Mouse (Mus musculus): ENCODE measurements around the gene 2310022B05Rik.

2310022B05Rik gene

DNA sequence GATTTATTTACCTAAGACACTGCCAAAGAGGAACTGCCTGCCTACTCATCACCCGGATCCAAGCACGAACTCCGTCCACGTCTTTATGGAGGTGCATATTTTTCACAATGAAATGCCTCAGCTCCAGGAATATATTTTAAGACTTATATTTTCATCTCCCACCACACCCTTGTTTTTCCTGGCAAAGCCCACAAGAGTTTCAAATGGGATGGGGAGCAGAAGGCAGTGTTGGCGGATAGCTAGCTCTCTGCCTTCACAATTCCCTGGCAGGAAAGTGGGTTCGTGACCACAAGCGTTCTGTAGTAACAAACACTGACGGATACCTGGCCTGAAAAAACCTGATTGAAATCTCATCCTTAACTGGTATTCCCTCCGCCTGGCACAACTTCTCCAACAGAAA, 1.4 kb downstream of the 2310022B05Rik start:
- no peak for DNase-seq (ENCODE audit: low spot score in 2 of 2)

DNA sequence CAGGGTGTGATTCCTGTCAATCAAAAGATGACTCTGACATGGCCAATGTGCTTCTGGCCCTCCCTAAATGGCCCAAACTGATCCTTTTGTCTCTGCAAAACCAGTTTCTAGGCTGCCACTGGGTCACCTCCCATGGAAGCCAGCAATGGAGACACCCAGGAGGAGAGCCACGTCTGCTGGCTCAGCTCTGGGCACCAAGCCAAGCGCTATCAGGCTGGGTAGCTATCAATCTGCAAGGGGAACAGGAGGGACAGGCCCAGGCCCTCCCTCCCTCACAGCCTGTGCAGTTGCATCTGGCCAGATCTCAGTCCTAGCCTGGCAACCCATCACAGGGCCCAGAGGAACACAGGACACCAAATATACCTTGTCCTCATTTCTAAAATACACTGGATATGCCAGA, 4.8 kb downstream of the 2310022B05Rik start:
- DNase-seq (ENCODE audit: low spot score in 2 of 2), result peak in 1 of 2 experiments; percentile 71

DNA sequence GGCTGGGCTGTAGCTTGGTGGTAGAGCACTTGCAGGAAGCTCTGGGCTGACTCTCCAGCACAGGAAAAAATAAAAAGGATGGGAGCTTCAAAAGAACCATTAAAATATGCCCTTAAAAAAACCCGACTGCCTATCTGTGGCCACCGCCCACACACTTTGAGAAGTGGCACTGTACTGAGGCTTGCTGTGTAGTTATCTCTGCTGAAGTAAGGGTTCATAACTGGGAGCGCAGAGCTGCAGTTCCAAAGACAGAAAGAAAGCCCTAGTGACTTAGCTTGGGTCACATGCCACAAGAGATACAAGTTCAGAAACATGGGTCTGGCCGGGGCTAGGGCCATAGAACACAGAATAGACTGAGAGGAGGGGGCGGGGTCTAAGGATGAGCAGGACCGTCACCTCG, 5.2 kb downstream of the 2310022B05Rik start:
- DNase-seq (ENCODE audit: low spot score in 2 of 2), result no peak

DNA sequence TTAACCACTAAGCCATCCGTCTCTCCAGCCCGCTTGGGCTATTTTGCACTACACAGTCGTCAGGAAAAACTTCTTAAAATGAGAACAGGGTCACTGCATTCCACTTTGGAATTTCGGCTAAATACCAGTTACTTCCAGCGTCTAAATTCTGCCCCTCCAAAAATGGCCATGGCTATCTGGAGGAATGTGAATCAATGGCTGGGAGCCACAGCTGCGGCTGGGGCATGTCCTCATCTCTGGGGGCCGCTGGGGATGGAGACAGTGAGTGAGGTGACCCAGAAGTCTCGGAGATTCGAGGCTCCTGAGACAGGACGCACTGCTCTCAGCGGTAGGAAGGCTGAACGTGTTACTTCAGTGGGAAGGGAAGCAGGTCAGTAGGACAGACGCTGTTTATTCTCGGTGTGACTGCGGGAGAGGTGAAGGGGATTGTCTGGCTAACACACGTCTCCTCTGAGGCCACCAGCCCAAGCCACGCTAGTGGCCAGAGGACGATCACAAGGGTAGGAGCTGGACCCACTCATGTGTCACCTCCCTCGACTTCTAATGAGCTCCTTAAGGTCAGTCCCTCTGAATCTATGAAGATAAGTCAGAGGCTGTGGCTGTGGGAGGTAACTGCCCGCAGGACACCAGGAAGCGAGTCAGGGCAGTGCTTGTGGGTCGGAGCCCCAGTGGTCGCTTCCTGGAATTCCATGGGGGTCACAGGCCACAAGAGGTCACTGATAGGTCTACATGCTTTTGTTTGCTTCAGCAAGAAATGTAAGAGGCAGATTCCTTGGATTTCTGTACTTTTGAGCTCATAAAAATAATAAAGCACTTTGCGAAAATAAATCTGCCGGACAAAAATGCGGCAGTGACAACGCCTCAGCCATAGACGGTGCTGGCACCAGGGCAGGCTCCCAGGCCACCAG, 9.3 kb downstream of the 2310022B05Rik start:
- no peak for DNase-seq (ENCODE audit: low spot score in 2 of 2)

DNA sequence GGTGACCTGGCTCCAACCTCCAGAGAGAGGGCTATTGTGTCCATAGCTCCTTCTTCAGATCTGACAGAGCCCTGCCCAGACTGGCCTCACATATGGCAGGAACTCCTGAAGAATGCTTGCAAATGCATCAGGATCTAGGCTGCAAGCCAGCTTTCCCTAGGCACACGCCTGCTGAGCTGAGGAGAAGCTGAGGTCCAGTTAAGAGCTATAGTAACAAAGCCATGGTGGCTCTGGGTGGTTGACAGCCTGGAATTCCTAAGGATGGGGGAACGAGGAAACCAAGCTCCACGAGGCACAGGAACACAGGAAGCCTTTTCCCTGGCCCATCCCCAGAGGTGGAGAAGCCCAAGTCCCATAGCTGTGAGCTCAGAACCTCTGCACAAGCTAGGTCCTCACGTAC, 10.6 kb downstream of the 2310022B05Rik start:
- DNase-seq (ENCODE audit: low spot score in 2 of 2), result no peak

DNA sequence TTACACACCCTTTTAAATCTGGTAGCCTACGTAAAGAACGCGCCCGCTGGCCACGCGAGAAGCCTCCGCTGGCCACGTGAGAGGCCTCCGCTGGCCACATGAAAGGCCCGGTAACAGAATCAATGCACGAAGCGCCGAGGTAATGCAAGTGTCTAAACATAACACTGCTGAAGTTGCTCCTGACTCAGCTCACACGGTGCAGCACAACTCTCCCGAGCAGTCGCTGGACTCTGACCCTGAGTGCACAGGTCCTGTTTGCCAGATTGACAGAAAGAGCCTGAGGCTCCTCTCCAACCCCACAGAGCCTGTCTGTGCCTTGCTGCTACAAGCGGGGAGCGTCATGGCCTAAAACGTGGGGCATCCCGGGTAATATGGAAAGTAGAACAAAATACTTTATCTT, 11.4 kb downstream of the 2310022B05Rik start:
- no peak for DNase-seq (ENCODE audit: low spot score in 2 of 2)

DNA sequence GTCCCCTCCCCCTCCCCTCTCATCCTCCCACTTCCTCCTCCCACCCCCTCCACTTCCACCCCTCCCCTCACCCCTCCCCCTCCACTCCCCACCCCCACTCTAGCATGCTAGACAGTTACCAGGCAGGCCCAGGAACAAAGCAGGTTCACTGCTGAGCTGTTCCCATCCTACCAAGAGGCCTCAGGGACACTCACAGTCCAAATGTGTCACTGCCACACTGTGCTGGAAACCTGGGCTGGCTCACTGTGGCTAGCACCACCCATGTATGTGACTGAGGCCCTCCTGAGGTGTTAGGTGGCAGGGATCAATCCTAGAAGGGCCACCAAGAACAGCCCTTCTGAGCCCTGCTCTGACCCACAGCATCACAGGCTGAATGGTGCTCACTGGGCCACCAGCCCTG, 14.9 kb downstream of the 2310022B05Rik start:
- DNase-seq (ENCODE audit: low spot score in 2 of 2), result no peak

- peak in 1 of 2 experiments; percentile 45 for DNase-seq (ENCODE audit: low spot score in 2 of 2)
These were observed 19.4 kb downstream of the 2310022B05Rik start for GRCm38 (mm10) chr8:124643540-124644339.

GRCm38 (mm10) chr8:124641599-124641998, 21.6 kb downstream of the 2310022B05Rik start:
- DNase-seq (ENCODE audit: low spot score in 2 of 2), result no peak

GRCm38 (mm10) chr8:124635247-124635502, 28.0 kb downstream of the 2310022B05Rik start:
- DNase-seq (ENCODE audit: low spot score in 2 of 2), result no peak

DNA sequence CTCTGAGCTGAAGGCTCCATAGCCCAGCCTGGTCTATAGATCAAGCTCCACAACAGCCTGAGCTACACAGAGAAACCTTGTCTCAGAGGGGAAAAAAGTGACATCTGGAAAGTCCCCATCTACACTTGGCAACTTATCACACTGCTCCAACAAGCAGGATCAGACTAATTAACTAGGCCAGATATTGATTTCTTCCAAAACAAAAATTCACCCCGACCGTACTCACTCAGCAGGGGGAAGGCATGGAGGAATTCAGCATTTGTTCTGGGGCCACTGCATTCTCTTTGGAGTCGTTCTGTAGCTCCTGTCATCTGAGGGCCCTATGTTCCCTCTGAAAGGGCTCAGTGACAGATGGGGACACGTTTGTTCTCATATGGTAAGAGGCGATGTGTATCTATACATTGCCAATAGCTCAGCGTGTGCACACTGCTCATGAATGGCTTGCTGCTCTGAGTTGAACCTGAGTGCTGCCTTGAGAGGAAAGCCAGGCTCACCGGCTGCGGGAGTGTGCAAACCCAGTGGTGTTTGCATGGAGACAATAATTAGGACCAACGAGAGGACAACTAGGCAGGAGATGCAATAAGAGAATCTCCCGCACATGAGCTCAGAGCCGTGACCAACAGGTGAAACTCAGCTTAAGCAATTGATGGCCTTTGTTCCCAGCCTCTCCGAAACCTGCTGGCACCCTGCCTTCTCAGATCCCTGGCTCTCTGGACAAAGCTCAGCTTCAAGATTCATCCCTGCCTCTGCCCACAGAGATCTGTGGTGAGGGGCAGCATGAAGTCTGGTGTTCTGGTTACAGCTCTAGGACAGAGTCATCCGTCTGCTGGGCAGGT, 28.5 kb downstream of the 2310022B05Rik start:
- DNase-seq (ENCODE audit: low spot score in 2 of 2), result no peak

DNA sequence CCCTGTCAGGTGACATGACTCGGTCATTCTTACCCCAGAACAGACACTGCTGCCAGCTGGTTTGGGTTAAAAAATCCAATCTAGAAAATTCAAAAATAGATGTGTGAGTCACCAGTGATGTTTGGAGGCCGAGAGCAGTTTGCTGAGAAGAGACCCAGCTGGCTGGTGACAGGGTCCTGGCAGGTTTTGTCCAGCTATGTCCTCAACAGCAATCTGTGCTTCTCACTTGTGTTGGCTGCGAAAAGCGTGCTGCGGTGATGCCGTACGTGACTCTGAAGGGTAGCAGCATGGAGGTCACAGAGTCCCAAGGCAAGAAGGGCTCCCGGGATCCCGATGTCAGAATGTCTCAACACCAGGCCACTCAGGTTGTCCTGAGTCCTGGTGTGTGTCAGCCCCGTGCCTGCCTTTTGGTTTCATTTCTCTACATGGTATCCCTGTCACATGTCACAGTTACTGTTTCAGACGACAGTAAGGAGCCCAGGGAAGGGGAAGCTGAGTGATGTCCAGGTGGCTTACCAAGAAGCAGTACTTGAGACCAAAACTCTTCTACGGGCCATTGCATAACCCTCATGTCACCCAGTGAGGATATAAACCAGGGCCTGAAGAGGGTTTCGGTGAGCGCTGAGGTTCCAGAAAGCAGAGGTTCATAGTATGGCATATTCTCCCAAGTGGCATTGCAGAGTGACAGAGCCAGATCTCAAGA, 30.0 kb downstream of the 2310022B05Rik start:
- DNase-seq (ENCODE audit: low spot score in 2 of 2), result peak; percentile 70 to 72

DNA sequence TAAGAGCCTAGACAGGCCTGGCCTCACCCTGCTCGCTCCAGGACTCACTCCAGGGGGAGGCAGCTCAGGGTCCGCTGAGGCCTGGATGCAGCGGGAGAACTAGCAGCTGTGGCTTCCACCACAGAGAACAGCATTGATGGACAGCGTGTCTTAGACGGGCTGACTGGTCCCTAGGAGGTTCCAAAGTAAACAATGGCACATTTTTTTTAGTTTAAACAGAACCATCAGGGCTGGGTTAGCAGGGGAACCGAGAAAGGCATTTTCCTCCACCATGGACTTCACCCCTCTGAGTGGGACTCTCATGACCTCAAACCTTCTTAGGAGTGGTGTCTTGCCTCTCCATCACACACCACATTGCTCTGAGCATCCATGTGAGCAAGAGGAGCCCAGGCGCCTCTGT, 31.2 kb downstream of the 2310022B05Rik start:
- no peak for DNase-seq (ENCODE audit: low spot score in 2 of 2)

- DNase-seq (ENCODE audit: low spot score in 2 of 2), result no peak
These were observed 32.3 kb downstream of the 2310022B05Rik start for GRCm38 (mm10) chr8:124630891-124631290.

GRCm38 (mm10) chr8:124630489-124630888, 32.7 kb downstream of the 2310022B05Rik start:
- no peak for DNase-seq (ENCODE audit: low spot score in 2 of 2)

DNA sequence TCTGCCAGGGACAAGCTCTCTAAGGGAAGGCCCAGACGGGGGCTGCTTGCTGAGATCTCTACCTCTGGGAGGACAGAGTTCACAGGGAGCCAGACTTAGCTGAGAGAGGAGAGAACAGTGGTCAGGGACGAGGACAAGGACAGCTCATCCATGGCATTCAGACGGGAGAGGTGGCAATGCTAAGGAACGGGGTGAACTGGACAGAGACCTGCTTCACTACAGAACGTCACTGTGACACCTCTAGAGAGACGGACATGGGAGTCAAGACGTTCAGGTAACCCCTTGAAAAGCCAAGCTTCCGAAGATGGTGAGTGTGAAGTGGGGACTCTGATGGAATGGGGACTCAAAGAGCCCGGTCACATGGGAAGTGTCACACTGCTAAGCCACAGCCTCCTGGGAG, 36.9 kb downstream of the 2310022B05Rik start:
- DNase-seq (ENCODE audit: low spot score in 2 of 2), result no peak

GRCm38 (mm10) chr8:124621255-124621654, 41.9 kb downstream of the 2310022B05Rik start:
- DNase-seq (ENCODE audit: low spot score in 2 of 2), result no peak

DNA sequence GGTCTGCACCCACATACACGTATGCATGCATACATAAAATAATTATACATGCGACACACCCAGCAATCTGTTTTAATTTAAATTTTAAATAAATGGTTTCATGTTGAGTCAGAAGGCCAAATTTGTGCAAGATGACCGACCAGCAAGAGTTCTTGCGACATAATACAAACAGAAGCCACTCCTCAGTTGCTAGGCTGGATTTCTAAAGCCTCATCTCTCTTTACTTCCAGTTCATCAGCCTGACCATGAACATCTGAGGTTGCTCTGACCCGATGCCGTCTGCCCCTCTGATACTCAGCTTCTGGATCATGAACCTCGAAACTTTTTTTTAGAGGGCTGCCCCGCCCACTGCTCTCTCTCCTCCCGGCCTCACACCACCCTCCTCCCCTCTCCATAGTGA, 44.9 kb downstream of the 2310022B05Rik start:
- no peak for DNase-seq (ENCODE audit: low spot score in 2 of 2)

GRCm38 (mm10) chr8:124617266-124617869, 45.8 kb downstream of the 2310022B05Rik start:
- peak; percentile 69 to 79 for DNase-seq (ENCODE audit: low spot score in 2 of 2)

GRCm38 (mm10) chr8:124614325-124614724, 48.8 kb downstream of the 2310022B05Rik start:
- DNase-seq (ENCODE audit: low spot score in 2 of 2), result no peak

DNA sequence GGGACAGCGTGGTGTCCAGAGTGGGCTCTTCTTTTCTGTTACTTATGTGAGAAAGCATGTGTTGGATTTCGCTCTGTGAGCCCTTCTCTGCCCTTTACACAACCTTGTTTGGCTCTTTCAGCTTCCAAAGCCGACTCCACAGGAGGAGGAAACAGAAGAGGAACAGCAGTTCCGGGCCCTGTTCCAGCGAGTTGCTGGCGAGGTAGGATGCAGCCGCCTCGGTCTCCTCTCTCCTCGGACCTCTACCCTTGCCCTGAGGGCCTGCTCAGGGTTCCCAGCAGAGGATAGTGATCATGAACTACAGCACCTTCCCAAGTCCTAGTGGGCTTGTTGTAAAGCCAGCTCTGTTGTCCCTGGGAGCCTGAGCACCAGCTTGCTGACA, 54.2 kb downstream of the 2310022B05Rik start:
- no peak for DNase-seq (ENCODE audit: low spot score in 2 of 2)

All from urinary bladder, postnatal 4 days (tissue).